Mouse (Mus musculus): ENCODE measurements around the gene Osbpl3. TPM values are rescaled to one million over a fixed set of nuclear protein-coding genes. Genes with fewer than 3 reads are reported as not detected.

The Osbpl3 gene
- polyA plus RNA-seq, 1 experiment from 2014 or later: 9.3 TPM

DNA sequence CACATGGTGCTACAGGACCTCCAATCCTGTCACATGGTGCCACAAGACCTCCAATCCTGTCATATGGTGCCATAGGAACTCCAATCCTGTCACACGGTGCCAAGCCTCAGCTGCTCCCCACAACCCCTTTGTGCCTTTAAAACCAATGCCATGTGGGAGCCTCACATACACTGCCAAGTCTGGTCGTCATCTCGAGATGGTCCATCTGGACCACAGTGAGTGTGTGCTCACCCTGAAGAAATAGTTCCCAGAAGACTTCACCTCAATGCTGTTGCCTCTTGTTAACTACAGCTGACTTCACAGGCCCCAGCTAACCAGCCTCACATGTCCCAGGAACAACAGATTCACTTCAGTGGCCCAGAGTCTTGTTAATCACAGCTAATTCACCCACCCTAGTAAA is 169.1 kb downstream of the Osbpl3 start:
- no peaks in the 10 kb centered on the region for H3K36me3 ChIP-seq (ENCODE audit: control insufficient read depth, insufficient read depth, low read length)
- no peak overlapping the region for H3K9ac ChIP-seq (ENCODE audit: low read depth, low read length)
- H3K9me3 ChIP-seq (replicated peaks; ENCODE audit: control insufficient read depth, low read length): no peaks in the 10 kb centered on the region
- no peak for ATAC-seq (replicated peaks; ENCODE audit: insufficient number of reproducible peaks, low FRiP score, low TSS enrichment)
- H3K4me2 ChIP-seq: no peak overlapping the region
- H3K4me1 ChIP-seq (ENCODE audit: control insufficient read depth, insufficient read depth, low read length): no peaks in the 10 kb centered on the region
- no peak overlapping the region for H3K27ac ChIP-seq (ENCODE audit: low read depth, low read length)
- WGBS (ENCODE audit: insufficient replicate concordance): 93% methylated on average over 3 of the region's 3 CpGs
- no peaks in the 10 kb centered on the region for H3K27me3 ChIP-seq (ENCODE audit: control insufficient read depth, insufficient read depth, low read length)
- no peak overlapping the region for H3K4me3 ChIP-seq (ENCODE audit: low read depth, low read length)

DNA sequence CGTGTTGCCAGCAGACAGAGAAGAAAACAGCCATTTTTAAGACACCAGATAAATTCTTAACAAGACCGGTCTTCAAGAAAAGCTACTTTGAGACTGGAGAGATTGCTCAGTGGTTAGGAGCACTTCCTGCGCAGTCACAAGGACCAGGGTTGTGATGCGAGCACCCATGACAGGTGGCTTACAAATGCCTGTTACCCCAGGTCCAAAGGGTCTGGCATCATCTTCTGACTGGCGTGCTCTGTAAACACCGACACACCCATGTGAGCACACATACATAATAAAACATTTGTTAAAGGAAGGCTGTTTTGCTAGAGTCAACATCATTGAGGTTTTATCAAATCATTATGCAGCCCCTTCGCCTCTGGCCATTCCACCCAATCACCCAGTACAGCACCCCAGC is 176.4 kb downstream of the Osbpl3 start:
- no peaks in the 10 kb centered on the region for H3K4me1 ChIP-seq (ENCODE audit: control insufficient read depth, insufficient read depth, low read length)
- H3K27ac ChIP-seq (ENCODE audit: low read depth, low read length): no peak overlapping the region
- WGBS (ENCODE audit: insufficient replicate concordance): 86% methylated on average over 7 of the region's 7 CpGs
- H3K9ac ChIP-seq (ENCODE audit: low read depth, low read length): no peak overlapping the region
- H3K36me3 ChIP-seq (ENCODE audit: control insufficient read depth, insufficient read depth, low read length): no peaks in the 10 kb centered on the region
- ATAC-seq (replicated peaks; ENCODE audit: insufficient number of reproducible peaks, low FRiP score, low TSS enrichment): no peak
- H3K4me2 ChIP-seq: no peak overlapping the region
- no peak overlapping the region for H3K4me3 ChIP-seq (ENCODE audit: low read depth, low read length)
- H3K9me3 ChIP-seq (replicated peaks; ENCODE audit: control insufficient read depth, low read length): no peaks in the 10 kb centered on the region
- H3K27me3 ChIP-seq (ENCODE audit: control insufficient read depth, insufficient read depth, low read length): no peaks in the 10 kb centered on the region

DNA sequence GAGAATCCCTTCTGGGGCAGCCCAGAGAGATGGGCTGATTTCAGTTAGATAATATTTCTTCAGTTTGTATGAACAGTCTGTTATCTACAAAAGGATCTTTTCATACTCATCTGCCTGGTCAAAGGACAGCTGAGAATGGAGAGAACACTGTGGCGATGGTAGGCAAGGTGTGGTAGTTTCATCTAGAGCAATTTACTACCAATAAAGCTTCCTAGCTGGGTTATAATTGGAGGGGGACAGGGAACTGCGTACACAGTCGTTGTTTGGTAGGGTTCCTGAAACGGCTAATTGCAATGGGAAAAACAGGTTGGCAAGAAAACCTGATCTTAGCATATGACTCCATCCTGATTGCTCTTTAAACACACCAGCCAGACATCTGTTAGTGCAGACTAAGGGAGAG is 182.1 kb downstream of the Osbpl3 start:
- ATAC-seq (replicated peaks; ENCODE audit: insufficient number of reproducible peaks, low FRiP score, low TSS enrichment): no peak
- WGBS (ENCODE audit: insufficient replicate concordance): 72% methylated on average over 4 of the region's 4 CpGs
- Histone ChIP-seq H3K4me3 (ENCODE audit: low read depth, low read length) (no peak overlapping the region), H3K4me2 (no peak overlapping the region), H3K27me3 (ENCODE audit: control insufficient read depth, insufficient read depth, low read length) (no peaks in the 10 kb centered on the region), H3K27ac (ENCODE audit: low read depth, low read length) (no peak overlapping the region), H3K9me3 (replicated peaks; ENCODE audit: control insufficient read depth, low read length) (no peaks in the 10 kb centered on the region), H3K36me3 (ENCODE audit: control insufficient read depth, insufficient read depth, low read length) (no peaks in the 10 kb centered on the region), H3K9ac (ENCODE audit: low read depth, low read length) (no peak overlapping the region), H3K4me1 (ENCODE audit: control insufficient read depth, insufficient read depth, low read length) (no peaks in the 10 kb centered on the region)

DNA sequence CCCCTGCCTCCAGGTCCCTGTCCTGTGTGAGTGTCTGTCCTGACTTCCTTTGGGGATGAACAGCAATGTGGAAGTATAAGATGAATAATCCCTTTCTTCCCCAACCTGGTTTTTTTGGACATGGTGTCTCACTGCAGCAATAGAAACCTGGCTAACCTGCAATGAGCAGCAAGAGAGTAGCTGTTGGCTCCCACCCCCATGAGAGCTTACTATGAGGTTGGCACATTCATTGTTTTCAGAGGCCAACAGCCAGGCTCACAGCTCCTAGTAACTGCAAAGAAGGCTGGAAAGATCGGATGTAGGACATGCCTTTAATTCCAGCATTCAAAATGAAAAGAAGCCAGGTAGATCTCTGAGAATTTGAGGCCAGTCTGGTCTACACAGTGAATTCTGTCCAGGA is 182.6 kb downstream of the Osbpl3 start:
- WGBS (ENCODE audit: insufficient replicate concordance): 66% methylated on average over 1 of the region's 1 CpGs
- no peak overlapping the region for H3K27ac ChIP-seq (ENCODE audit: low read depth, low read length)
- no peaks in the 10 kb centered on the region for H3K9me3 ChIP-seq (replicated peaks; ENCODE audit: control insufficient read depth, low read length)
- ATAC-seq (replicated peaks; ENCODE audit: insufficient number of reproducible peaks, low FRiP score, low TSS enrichment): no peak
- H3K4me3 ChIP-seq (ENCODE audit: low read depth, low read length): no peak overlapping the region
- no peaks in the 10 kb centered on the region for H3K27me3 ChIP-seq (ENCODE audit: control insufficient read depth, insufficient read depth, low read length)
- no peaks in the 10 kb centered on the region for H3K36me3 ChIP-seq (ENCODE audit: control insufficient read depth, insufficient read depth, low read length)
- no peaks in the 10 kb centered on the region for H3K4me1 ChIP-seq (ENCODE audit: control insufficient read depth, insufficient read depth, low read length)
- H3K9ac ChIP-seq (ENCODE audit: low read depth, low read length): no peak overlapping the region
- H3K4me2 ChIP-seq: no peak overlapping the region

DNA sequence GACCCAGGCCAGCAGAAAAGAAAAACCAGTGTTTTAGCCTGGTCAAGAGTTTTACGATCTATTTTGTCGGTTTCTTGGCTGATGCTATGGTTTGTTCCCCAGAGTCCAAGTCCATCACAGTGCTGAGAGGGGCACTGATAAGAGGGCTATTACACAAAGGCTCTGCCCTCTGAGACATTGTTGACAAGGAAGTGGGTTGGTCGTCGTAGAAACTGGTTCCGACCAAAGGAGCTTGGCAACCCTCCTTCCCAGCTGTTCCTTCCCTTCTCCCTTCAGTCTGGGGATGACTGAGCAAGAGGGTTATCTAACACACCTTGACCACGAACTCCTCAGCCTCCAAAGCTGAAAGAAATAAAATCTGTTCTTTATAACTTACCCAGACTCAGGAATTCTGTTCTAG is 192.3 kb downstream of the Osbpl3 start, which contains the start of gene Gsdme:
Gsdme (minus strand) TSS at position 193 of the 400 bp plus-strand sequence.
- Histone ChIP-seq H3K4me3 (ENCODE audit: low read depth, low read length) (no peak within 1 kb of the TSS), H3K4me1 (ENCODE audit: control insufficient read depth, insufficient read depth, low read length) (peaks cover 7% of the 10 kb centered on the region), H3K9me3 (replicated peaks; ENCODE audit: control insufficient read depth, low read length) (no peaks in the 10 kb centered on the region), H3K4me2 (no peak within 1 kb of the TSS), H3K27ac (ENCODE audit: low read depth, low read length) (no peak within 1 kb of the TSS), H3K27me3 (ENCODE audit: control insufficient read depth, insufficient read depth, low read length) (no peaks in the 10 kb centered on the region), H3K36me3 (ENCODE audit: control insufficient read depth, insufficient read depth, low read length) (no peaks in the 10 kb centered on the region), H3K9ac (ENCODE audit: low read depth, low read length) (no peak within 1 kb of the TSS)
- ATAC-seq (replicated peaks; ENCODE audit: insufficient number of reproducible peaks, low FRiP score, low TSS enrichment): no peak
- WGBS (ENCODE audit: insufficient replicate concordance): 54% methylated on average over 6 of the region's 6 CpGs

DNA sequence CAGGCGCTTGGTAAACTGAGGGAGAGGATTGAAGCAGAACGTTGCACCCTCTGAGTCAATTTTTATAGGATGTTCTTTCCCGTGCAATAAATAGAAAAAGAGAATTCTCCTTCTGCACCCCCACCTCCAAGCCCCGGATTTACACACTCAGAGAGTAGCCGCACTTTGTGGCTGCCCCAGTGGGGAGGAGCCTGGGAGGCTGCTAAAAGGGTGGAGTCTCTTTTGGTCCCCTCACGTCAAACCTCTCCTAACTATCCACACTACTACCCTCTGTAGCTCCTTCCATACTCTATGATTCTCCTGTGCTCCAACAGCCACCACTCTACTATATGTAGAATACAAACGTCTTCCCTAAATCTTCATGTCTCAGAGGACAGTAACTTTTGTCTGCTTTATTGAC is 193.7 kb downstream of the Osbpl3 start:
- peak overlapping the region; percentile 68 for H3K4me2 ChIP-seq
- H3K9ac ChIP-seq (ENCODE audit: low read depth, low read length): peak overlapping the region; percentile 68; the same call in 1 of the 2 replicates
- H3K9me3 ChIP-seq (replicated peaks; ENCODE audit: control insufficient read depth, low read length): no peaks in the 10 kb centered on the region
- peaks cover 7% of the 10 kb centered on the region for H3K4me1 ChIP-seq (ENCODE audit: control insufficient read depth, insufficient read depth, low read length)
- no peak; the same call in 1 of the 2 replicates for ATAC-seq (replicated peaks; ENCODE audit: insufficient number of reproducible peaks, low FRiP score, low TSS enrichment)
- H3K4me3 ChIP-seq (ENCODE audit: low read depth, low read length): peak overlapping the region; percentile 56
- no peak overlapping the region for H3K27ac ChIP-seq (ENCODE audit: low read depth, low read length)
- WGBS (ENCODE audit: insufficient replicate concordance): 24% methylated on average over 7 of the region's 7 CpGs
- H3K36me3 ChIP-seq (ENCODE audit: control insufficient read depth, insufficient read depth, low read length): no peaks in the 10 kb centered on the region
- H3K27me3 ChIP-seq (ENCODE audit: control insufficient read depth, insufficient read depth, low read length): no peaks in the 10 kb centered on the region

DNA sequence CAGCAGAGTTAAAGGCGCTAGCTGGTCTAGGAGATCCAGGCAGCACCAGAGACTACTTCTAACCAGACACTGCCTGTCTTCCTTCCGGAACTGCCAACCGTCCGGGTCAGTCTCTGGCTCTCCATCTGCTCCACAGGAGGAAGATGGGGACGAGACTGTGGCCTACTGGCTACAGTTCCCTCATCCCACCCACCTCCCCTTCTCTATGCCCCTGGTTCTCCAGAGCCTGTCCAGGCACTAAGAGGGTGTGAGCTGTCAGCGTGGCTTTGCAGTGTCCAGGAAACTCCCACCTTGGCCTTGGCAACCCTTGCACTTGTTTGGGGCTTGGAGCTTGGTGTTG is 194.1 kb downstream of the Osbpl3 start:
- H3K27ac ChIP-seq (ENCODE audit: low read depth, low read length): no peak overlapping the region
- H3K4me2 ChIP-seq: peak overlapping the region; percentile 68
- H3K36me3 ChIP-seq (ENCODE audit: control insufficient read depth, insufficient read depth, low read length): no peaks in the 10 kb centered on the region
- peak overlapping the region; percentile 56 for H3K4me3 ChIP-seq (ENCODE audit: low read depth, low read length)
- H3K9ac ChIP-seq (ENCODE audit: low read depth, low read length): peak overlapping the region; percentile 68
- WGBS (ENCODE audit: insufficient replicate concordance): 0% methylated on average over 6 of the region's 6 CpGs
- peaks cover 7% of the 10 kb centered on the region for H3K4me1 ChIP-seq (ENCODE audit: control insufficient read depth, insufficient read depth, low read length)
- H3K27me3 ChIP-seq (ENCODE audit: control insufficient read depth, insufficient read depth, low read length): no peaks in the 10 kb centered on the region
- H3K9me3 ChIP-seq (replicated peaks; ENCODE audit: control insufficient read depth, low read length): no peaks in the 10 kb centered on the region
- no peak for ATAC-seq (replicated peaks; ENCODE audit: insufficient number of reproducible peaks, low FRiP score, low TSS enrichment)

DNA sequence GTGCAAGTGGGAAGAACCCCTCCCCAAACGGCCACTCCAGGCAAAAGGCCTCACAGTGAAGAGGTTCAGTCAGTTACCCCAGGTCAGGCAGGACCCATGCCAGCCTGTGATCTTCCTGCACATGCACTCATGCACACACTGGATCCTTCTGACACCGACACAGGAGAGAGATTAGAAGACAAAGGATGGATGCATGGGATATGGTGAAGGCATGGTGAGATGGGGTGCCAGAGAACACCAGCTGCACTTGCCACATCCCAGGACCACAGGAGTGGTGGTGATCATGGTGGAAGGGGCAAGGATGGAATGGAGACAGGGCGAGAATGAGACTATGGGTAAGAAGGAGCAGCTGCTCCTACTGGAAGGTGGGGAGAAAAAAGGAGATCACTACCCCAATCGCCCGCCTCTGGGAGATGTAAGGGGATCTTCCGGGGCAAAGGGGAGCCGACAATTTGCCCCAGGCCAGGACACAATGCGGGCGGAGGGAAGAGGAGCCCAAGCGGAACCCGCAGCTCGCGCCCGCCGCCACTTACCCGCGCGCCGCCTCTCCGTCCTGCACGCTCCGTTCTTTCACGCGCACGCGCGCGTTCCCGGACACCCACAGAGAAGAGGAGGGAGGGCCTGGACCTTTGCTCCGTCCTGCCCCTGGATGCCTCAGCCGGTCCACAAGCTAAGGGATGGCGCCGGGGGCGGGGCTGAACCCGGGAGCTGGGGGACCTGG is 194.6 kb downstream of the Osbpl3 start:
- H3K36me3 ChIP-seq (ENCODE audit: control insufficient read depth, insufficient read depth, low read length): no peaks in the 10 kb centered on the region
- H3K27me3 ChIP-seq (ENCODE audit: control insufficient read depth, insufficient read depth, low read length): no peaks in the 10 kb centered on the region
- peak overlapping the region; percentile 68 for H3K9ac ChIP-seq (ENCODE audit: low read depth, low read length)
- H3K27ac ChIP-seq (ENCODE audit: low read depth, low read length): no peak overlapping the region
- peak overlapping the region; percentile 56 for H3K4me3 ChIP-seq (ENCODE audit: low read depth, low read length)
- H3K4me2 ChIP-seq: peak overlapping the region; percentile 68
- WGBS (ENCODE audit: insufficient replicate concordance): 3% methylated on average over 35 of the region's 35 CpGs
- no peaks in the 10 kb centered on the region for H3K9me3 ChIP-seq (replicated peaks; ENCODE audit: control insufficient read depth, low read length)
- ATAC-seq (replicated peaks; ENCODE audit: insufficient number of reproducible peaks, low FRiP score, low TSS enrichment): peak; percentile 73; the same call in 1 of the 2 replicates
- peaks cover 7% of the 10 kb centered on the region for H3K4me1 ChIP-seq (ENCODE audit: control insufficient read depth, insufficient read depth, low read length)

DNA sequence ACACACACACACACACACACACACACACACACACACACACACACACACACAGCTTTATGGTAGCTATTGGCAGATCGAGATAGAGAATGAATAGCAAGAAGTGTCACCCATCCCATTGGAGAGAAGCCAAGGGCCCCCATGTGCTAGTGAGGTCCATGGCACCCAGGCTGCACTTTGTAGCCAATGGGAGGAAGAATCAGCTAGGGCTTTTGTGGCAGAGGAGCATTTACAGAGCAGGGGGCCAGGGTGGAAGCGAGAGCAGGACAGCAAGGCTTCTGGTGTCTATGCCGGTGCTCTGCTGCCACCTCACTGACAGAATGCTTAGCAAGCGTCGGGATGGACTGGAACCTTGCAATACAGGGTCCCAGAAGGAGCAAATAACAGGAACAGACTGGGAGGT is 200.6 kb downstream of the Osbpl3 start:
- Histone ChIP-seq H3K27me3 (ENCODE audit: control insufficient read depth, insufficient read depth, low read length) (no peaks in the 10 kb centered on the region), H3K4me1 (ENCODE audit: control insufficient read depth, insufficient read depth, low read length) (0 out of 2 replicates have a peak, but pooled peaks cover 3% of the 10 kb centered on the region), H3K27ac (ENCODE audit: low read depth, low read length) (no peak overlapping the region), H3K4me3 (ENCODE audit: low read depth, low read length) (no peak overlapping the region), H3K4me2 (no peak overlapping the region), H3K36me3 (ENCODE audit: control insufficient read depth, insufficient read depth, low read length) (no peaks in the 10 kb centered on the region), H3K9me3 (replicated peaks; ENCODE audit: control insufficient read depth, low read length) (no peaks in the 10 kb centered on the region), H3K9ac (ENCODE audit: low read depth, low read length) (no peak overlapping the region)
- 53% methylated on average over 5 of the region's 5 CpGs for WGBS (ENCODE audit: insufficient replicate concordance)
- no peak for ATAC-seq (replicated peaks; ENCODE audit: insufficient number of reproducible peaks, low FRiP score, low TSS enrichment)
